Comparison of ENCODE assay signal across 36 mouse cellular contexts in the genomic region with DNA sequence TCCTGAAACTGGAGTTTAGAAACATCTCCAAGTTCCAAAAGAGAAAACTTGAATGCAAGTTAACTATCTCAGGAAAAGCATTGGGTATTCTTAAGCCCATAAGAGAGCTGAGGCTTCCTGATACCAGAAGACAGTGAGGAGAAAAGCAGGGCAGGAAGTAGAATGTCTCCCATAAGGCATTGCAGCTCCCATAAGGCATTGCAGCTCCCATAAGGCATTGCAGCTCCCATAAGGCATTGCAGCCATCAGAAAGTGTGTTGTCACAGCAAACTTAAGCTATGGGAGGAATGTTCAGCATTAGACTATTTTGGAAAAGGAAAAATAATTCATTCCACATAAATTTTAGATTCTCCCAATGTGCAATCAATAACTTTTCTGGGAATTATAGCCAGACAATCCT.
"Had no signal": no experiment of that assay in that cellular context is flagged by ENCODE, and none has a peak within 500 bp of the region (broad histone marks: within the 10 kb centered on the region; RNA-seq: fewer than 3 reads in every experiment).

No protein-coding gene starts in this region.

- ATAC-seq: hindbrain, embryonic 16.5 days; hindbrain, postnatal 0 days; inflammation-experienced regulatory T-cells, adult 6 months; intestine, embryonic 15.5 days; intestine, embryonic 16.5 days; intestine, postnatal 0 days had no signal

- H3K4me1 ChIP-seq: heart, embryonic 10.5 days; heart, embryonic 12.5 days; heart, embryonic 13.5 days; intestine, embryonic 15.5 days; kidney, embryonic 15.5 days had no signal

- H3K36me3 ChIP-seq: intestine, embryonic 15.5 days had no signal

- H3K4me2 ChIP-seq: heart, embryonic 11.5 days; heart, embryonic 12.5 days; heart, embryonic 13.5 days; heart, embryonic 15.5 days; hindbrain, embryonic 12.5 days; hindbrain, embryonic 13.5 days; hindbrain, embryonic 14.5 days; hindbrain, embryonic 15.5 days; intestine, embryonic 15.5 days; kidney, embryonic 15.5 days had no signal

- H3K4me3 ChIP-seq: heart, embryonic 10.5 days; heart, embryonic 12.5 days; heart, embryonic 13.5 days; heart, embryonic 15.5 days; hindbrain, embryonic 10.5 days; hindbrain, embryonic 12.5 days; hindbrain, embryonic 13.5 days; hindbrain, embryonic 15.5 days; intestine, embryonic 15.5 days; kidney, embryonic 15.5 days; layer of hippocampus, adult 2 months; left cerebral cortex, adult 2 months had no signal

- H3K9me3 ChIP-seq: heart, embryonic 10.5 days; heart, embryonic 12.5 days; heart, embryonic 13.5 days; heart, embryonic 15.5 days; hindbrain, embryonic 10.5 days; hindbrain, embryonic 12.5 days; hindbrain, embryonic 13.5 days; hindbrain, embryonic 15.5 days; intestine, embryonic 15.5 days; kidney, embryonic 15.5 days had no signal

- H3K27ac ChIP-seq: heart, embryonic 10.5 days; heart, embryonic 13.5 days; heart, embryonic 15.5 days; hindbrain, embryonic 10.5 days; hindbrain, embryonic 12.5 days; hindbrain, embryonic 13.5 days; hindbrain, embryonic 14.5 days; hindbrain, embryonic 15.5 days; hindbrain, postnatal 0 days; intestine, embryonic 15.5 days; kidney, embryonic 15.5 days; kidney, postnatal 0 days; layer of hippocampus, adult 2 months; left cerebral cortex, adult 2 months had no signal

- H3K27me3 ChIP-seq: heart, embryonic 12.5 days; heart, embryonic 13.5 days; heart, embryonic 15.5 days; hindbrain, embryonic 12.5 days; hindbrain, embryonic 13.5 days; hindbrain, embryonic 15.5 days; intestine, embryonic 15.5 days; kidney, embryonic 15.5 days had no signal

- H3K9ac ChIP-seq: heart, embryonic 12.5 days; heart, embryonic 13.5 days; heart, embryonic 15.5 days; hindbrain, embryonic 12.5 days; hindbrain, embryonic 13.5 days; hindbrain, embryonic 14.5 days; hindbrain, embryonic 15.5 days; intestine, embryonic 15.5 days; kidney, embryonic 15.5 days had no signal

- DNase-seq: heart, postnatal 10 days; heart, postnatal 14 days; heart, postnatal 36 days; heart, postnatal 4 days; kidney, adult 11 months; kidney, adult 18-20 months; kidney, adult 2 months; kidney, adult 8-10 months; kidney, adult 9 months; kidney, postnatal 10 days; kidney, postnatal 14 days; kidney, postnatal 25 days; kidney, postnatal 36 days; kidney, postnatal 4 days; layer of hippocampus, adult 9-11 months; layer of hippocampus, postnatal 36 days had no signal
